Mouse (Mus musculus) hindbrain, embryonic 13.5 days (tissue): ENCODE results near the gene Foxn1. TPM values are rescaled to one million over a fixed set of nuclear protein-coding genes. Genes with fewer than 3 reads are reported as not detected.

Experiments
- polyA plus RNA-seq: library from polyadenylated mRNA; unstranded; fragments of >200 nt; fragmentation: Nextera tagmentation; extraction: Ambion mirVana; gene quantifications from 2 replicates; pipeline ENCODE4 v1.2.1, GENCODE M21; 2015

Foxn1 gene
- polyA plus RNA-seq, 1 experiment from 2014 or later: not detected

Other genes starting within 250 kb of the Foxn1 start
- 125 and 127 TPM in 2 replicates for gene Traf4, start 221.0 kb downstream of the Foxn1 start, polyA plus RNA-seq
- gene Nek8, start 209.9 kb downstream of the Foxn1 start, polyA plus RNA-seq: 6.6 and 6.7 TPM in 2 replicates
- gene Tlcd1, start 209.8 kb downstream of the Foxn1 start, polyA plus RNA-seq: 7.0 and 8.3 TPM in 2 replicates
- 913 and 965 TPM in 2 replicates for gene Rpl23a, start 203.0 kb downstream of the Foxn1 start, polyA plus RNA-seq
- 53.2 TPM in 2 replicates for gene Rab34, start 198.1 kb downstream of the Foxn1 start, polyA plus RNA-seq
- 2.5 and 3.3 TPM in 2 replicates for gene Proca1, start 193.2 kb downstream of the Foxn1 start, polyA plus RNA-seq
- 87.1 and 87.8 TPM in 2 replicates for gene Sdf2, start 140.8 kb downstream of the Foxn1 start, polyA plus RNA-seq
- gene Supt6, start 140.6 kb downstream of the Foxn1 start, polyA plus RNA-seq: 29.9 and 30.1 TPM in 2 replicates
- 64.9 and 67.2 TPM in 2 replicates for gene 2610507B11Rik, start 124.8 kb downstream of the Foxn1 start, polyA plus RNA-seq
- gene BC030499, start 95.7 kb downstream of the Foxn1 start, polyA plus RNA-seq: 0.19 and 0.49 TPM in 2 replicates
- gene Spag5, start 85.0 kb downstream of the Foxn1 start, polyA plus RNA-seq: 9.9 and 10.2 TPM in 2 replicates
- gene Aldoc, start 63.6 kb downstream of the Foxn1 start, polyA plus RNA-seq: 144 and 175 TPM in 2 replicates
- 75.0 and 78.2 TPM in 2 replicates for gene Pigs, start 58.1 kb downstream of the Foxn1 start, polyA plus RNA-seq
- 75.1 and 76.7 TPM in 2 replicates for gene Unc119, start 43.1 kb downstream of the Foxn1 start, polyA plus RNA-seq
- not detected in 2 replicates for gene Slc13a2, start 35.7 kb upstream of the Foxn1 start, polyA plus RNA-seq
- 22.2 and 22.9 TPM in 2 replicates for gene Slc46a1, start 79.1 kb upstream of the Foxn1 start, polyA plus RNA-seq
- 45.0 and 47.2 TPM in 2 replicates for gene Sarm1, start 111.2 kb upstream of the Foxn1 start, polyA plus RNA-seq
- gene Vtn, start 112.5 kb upstream of the Foxn1 start, polyA plus RNA-seq: 171 and 184 TPM in 2 replicates
- 0.13 and 0.19 TPM in 2 replicates for gene Sebox, start 116.9 kb upstream of the Foxn1 start, polyA plus RNA-seq
- 93.6 and 101 TPM in 2 replicates for gene Tmem199, start 125.6 kb upstream of the Foxn1 start, polyA plus RNA-seq
- gene Poldip2, start 125.6 kb upstream of the Foxn1 start, polyA plus RNA-seq: 185 and 190 TPM in 2 replicates
- gene Tnfaip1, start 149.8 kb upstream of the Foxn1 start, polyA plus RNA-seq: 51.9 and 52.4 TPM in 2 replicates
- gene Ift20, start 149.8 kb upstream of the Foxn1 start, polyA plus RNA-seq: 118 and 124 TPM in 2 replicates
- gene Tmem97, start 164.2 kb upstream of the Foxn1 start, polyA plus RNA-seq: 28.5 and 30.5 TPM in 2 replicates